Mouse (Mus musculus) adrenal gland, postnatal 25 days (tissue): ENCODE results near the gene Hoxd10. TPM values are rescaled to one million over a fixed set of nuclear protein-coding genes. Genes with fewer than 3 reads are reported as not detected.

Source experiments
- DNase-seq: peaks from one replicate; pipeline ENCODE4 v3.0.0; 2021; ENCODE audit warnings: mixed read lengths
- total RNA-seq: library from RNA; stranded (reverse); gene quantifications from 2 replicates; pipeline ENCODE4 v1.2.3, GENCODE M21; 2021

The Hoxd10 gene
- total RNA-seq, 1 experiment from 2014 or later: not detected

DNA sequence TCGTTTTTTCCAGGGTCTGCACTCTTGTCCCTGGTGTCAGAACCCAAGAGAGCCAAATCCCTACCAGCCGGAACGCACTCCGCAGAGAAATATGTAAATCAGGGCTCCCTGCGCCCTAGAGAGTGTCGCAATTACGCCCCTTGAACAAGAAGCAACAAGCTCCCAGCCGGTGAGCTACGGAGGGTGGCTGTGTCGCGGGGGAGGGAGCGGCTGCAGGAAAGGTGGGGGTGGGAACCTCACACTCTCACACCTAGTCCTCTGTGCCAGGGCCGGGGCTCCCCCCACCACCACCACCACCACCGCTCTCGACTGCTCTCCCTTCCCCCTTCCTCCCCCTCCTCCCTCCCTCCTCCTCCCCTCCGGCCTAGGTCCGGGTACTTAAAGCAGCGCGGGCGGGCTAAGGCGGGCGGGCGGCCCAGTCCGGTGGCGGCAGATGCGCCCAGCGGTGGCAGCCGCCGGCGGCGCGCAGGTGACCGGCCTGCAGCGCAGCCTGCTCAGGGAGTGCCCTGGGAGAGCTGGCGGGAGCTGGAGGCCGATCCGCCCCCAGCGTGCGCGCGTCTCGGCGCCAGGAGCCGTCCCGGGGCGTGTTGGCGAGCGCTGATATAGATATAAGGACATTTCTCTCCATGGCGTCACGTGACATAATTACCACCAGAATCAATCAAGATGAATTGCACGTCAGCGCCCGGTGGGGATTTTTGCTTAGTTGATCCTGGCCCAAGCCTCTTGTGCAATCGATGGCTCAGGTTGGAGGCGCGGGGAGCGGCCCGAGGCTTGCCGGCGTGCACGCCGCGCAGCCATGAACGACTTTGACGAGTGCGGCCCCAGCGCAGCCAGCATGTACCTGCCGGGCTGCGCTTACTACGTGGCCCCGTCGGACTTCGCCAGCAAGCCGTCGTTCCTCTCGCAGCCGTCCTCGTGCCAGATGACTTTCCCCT, 9.9 kb upstream of the Hoxd10 start:
- DNase-seq: no peak

GRCm38 (mm10) chr2:74682796-74683195, 8.9 kb upstream of the Hoxd10 start:
- DNase-seq: no peak

DNA sequence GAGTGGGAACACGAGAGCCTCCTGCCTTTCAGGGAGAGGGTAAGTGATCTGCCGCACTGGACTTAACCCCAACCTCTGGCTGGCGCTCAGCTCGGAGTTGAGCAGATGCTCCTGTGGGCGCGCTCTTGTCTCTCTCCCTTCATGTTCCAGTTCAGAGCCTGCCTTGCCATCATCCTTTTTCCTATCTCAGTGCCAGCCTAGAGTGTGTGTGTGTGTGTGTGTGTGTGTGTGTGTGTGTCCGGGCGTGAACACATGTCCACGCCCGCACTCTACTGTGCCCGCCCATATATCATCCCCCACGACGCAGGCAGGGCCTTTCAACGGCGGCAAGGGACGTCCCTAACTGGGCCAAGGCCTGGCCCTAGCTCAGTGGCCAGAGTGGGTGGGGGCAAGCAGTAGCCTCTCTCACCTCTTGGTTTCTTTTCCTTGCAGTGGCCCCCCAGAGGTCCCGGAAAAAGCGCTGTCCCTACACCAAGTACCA, 8.2 kb upstream of the Hoxd10 start:
- no peak for DNase-seq

- no peak for DNase-seq
These were observed 7.6 kb upstream of the Hoxd10 start for GRCm38 (mm10) chr2:74684106-74684505.

DNA sequence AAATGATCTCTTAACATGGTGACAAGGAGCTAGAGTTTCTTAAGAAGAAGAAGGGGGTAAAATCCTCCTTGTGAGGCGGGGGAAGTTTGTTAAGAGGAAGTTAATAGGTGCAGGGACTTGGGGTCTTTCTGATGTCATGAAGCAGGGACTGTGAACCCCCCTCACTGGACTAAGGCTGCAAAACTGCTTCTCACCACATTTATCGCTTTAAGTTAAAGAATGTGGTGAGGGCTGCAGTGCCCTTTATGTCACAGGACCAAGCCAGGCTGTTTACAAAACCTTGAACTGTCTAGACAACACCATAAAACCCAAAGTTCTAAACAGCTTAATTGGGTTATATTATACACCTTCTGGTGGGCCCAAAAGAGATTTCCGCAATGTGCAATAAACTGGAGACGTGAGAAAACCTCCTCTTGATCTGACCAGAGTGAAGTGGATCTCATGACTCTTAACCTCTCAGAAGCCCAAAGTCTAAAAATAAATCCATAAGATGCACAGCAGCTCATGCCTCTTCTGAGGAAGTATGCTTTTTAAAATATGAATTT, 6.6 kb upstream of the Hoxd10 start:
- no peak for DNase-seq

DNA sequence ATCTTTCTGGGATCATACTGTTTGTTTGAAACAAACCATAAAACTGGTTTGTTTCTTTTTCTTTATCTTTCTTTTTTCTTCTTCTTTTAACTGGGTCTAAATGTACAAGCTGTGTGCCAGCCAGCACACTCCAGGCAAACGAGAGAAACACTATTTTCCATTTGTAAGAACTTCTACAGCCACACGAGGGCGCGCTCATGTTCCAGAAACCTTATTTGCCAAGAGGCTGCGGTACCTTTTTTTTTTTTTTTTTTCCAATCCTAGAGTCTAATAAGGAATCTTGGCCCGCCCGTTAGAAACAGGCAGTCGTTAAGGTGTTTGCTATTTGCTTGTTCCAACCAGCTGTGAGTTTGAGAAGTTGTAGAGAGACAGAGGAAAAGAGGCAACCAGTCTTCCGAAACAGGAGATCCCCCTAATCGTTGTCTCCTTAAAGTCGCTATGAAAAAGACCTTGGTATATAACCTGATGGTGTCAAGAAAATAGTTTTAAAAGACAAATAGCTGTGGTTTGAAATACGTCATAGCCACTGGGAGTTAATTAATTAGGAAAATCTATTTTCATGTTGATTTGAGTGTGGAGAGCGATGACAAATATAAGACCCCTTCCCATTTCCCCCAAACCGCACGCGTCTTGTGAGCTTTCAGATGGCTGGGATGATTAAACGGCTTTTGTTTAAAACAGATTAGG, 5.3 kb upstream of the Hoxd10 start:
- peak; percentile 69 for DNase-seq

- no peak for DNase-seq
These were observed 4.6 kb upstream of the Hoxd10 start for GRCm38 (mm10) chr2:74686988-74687697.

DNA sequence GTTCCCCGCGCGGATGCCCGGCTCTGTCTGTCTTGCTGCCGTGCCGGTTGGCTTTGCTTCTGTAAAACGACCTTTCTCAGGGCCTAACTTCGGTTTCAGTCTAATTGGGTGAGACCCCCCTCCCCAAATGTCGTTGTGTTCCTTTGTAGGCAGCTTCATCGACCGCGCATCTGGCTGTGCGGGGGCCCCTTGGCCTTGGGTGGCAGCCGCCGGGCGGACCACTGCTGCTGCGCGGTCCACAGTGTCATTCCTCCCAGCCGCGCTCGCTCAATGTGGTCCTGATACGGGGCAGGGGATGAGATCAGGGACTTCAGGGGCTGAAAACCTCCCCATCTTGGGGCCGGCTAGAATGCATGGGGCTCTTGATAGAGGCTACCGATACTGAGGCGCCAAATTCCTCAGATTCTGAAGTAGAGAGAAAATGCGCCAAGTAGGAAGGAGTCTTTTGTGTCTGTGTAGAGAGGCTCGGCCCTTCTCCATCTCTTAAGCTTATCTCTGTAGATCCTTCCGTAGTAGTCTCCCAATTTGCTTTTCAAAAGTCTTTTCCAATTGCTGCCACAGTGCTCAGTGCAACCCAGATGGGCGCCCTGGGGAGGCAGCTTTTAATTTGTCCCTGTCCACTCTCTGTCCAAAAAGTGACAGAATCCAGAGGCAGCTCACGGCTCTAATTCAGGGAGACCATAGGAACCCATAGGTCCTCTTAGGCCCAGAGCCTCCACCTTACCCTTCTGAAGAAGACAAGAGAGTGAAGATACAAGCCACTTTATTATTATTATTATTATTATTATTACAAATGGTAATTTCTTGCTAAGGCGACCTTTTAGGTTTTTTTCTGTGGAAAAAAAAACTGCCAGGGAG, 3.8 kb upstream of the Hoxd10 start:
- no peak for DNase-seq

DNA sequence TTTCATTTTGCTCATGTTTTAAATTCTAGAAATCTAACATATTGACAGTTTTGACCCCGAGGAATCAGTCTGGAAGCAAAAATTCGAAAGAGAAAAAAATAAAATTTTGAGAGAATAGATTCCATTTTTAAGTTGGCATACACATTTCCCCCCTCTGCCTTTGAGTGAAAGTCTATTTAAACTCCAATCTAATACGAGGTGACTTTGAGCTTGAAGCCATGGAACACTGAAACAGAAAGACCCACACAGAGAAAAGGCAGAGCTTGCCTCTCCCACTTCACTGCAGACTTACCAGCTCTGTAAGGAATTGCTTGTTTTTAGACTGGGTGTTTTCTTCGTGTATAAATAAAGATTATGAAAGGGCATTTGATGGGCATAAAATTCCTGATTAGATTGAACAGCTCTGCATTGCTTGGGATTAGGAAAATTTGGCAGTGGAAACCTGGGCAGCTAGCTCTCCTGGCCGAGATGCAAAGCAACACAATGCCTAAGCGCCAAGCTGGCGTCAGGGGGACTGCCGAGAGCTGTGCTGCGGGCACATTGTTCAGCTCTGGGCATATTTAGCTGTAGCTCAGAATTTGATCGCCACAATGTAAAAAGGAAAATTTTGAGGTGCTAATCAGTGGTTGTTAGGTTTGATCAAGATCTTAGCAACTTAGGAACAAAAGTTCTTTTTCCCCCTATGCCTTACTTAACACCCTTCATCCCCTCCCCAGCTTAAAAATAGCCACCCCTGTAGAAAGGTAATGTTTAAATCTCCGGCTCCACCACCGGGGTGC, 2.7 kb upstream of the Hoxd10 start:
- no peak for DNase-seq

- no peak for DNase-seq
These were observed 2.0 kb upstream of the Hoxd10 start for GRCm38 (mm10) chr2:74689574-74690337.

DNA sequence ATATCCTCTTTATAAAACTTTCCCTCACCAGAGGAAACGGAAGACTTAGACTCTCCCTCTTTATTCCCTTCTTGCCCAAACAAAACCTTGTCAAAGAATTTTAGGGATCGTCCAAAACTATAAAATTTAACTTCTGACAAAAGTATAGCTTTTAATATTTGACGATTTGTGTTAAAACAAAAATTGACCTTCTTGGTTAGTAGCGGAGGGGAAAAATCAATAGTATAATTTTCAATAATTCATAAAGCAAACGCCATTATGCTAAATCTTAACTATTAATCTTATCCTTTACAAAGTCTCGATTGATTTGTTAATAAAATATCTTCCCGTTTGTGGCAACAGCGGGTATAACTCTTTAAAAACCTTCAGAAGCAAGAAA, 1.4 kb upstream of the Hoxd10 start:
- DNase-seq: no peak

GRCm38 (mm10) chr2:74691995-74692807, 477 bp downstream of the Hoxd10 start:
- DNase-seq: no peak

DNA sequence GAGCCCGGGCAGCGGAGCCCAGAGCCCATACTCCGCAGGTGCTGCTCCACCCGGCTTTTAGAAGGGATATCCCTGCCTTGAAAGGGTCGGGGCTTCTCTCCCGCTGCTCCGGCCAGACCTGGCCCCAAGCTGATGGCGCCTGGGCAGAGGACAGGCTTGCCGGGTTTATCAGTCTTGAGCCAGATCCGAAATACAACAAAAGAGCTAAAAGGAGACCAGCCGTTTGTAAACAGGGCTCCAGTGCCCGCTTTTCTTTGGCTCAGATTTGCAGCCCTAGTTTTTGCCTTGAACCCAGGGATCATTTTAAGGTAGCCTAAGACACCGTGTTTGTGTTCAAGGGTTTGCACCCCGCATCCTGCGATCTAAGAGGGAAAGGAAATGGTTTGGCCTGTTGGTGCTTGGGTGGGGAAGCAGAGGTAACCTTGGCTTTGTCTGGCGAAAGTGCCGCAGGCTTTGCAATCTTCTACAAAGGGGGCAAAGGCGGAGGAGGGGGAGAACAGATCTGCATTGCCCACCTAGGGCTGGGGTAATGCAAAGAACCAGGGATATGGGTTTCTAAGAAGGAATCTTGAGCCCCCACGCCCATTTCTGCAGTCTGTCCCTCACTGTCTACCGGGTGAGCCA, 1.2 kb downstream of the Hoxd10 start:
- DNase-seq: no peak

DNA sequence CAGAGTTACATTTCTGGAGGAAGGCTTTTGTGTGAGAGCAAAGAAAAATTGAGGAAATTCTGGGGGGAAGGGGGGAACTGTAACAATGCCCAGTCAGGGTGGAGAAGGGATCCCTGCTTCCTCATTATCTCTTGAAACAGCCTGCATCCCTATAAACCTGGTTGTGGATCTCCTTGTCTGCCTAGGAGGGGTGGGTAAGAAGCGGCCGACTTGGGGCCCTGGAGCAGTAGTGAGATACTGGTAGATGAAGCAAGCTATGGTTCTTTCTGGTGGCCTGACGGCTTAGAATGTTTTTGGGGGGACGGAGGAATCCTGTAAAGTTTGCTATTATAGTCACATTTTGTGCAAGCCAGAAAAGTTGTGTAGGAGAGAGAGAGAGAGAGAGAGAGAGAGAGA, 1.7 kb downstream of the Hoxd10 start:
- no peak for DNase-seq

GRCm38 (mm10) chr2:74694066-74694465, 2.3 kb downstream of the Hoxd10 start:
- DNase-seq: no peak

DNA sequence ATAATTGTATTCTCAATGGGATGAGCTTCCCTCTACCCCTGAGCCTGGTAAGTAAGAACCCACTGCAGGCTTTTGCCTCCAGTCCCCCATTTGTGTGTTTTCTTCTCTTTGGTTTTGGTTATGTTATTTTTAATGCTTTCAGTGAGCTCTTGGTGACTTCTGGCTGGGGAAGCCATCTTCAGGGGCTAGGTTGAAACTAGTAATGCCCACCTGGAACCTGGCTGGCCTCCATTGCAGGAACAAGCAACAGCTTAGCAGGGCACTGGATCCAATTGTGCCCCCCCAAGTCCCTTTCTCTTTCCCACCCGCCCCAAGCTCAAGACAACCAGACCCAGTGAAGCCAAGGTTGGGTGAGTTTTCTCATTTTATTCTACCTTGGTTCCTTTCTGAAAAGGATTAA, 3.7 kb downstream of the Hoxd10 start:
- DNase-seq: no peak

DNA sequence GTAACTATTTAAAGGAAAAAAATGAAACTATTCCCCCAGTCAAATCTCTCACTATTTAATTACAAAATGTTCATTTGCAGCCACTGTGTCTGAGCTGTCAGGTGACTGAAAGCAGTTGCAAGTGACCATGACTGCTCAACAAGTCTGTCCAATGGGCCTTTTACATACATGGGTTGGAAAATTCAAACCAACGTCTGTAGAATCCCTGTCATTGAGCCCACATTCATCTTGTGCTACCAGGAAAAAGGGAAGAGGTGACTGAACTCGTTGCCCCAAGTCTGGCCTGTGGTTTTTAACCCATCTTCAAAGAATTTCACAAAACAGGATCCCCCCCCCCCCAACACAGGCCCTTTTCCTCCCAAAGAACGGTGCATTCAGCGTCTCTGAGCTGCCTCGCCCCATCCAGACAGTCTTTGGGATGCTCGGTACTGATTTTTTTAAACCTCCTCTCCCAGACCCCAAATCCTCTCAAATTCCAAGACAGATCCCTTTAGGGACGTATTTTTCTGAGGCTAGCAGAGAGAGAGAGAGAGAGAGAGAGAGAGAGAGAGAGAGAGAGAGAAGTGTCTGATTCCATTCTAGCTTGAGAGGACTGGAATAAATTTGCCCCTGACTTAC, 4.2 kb downstream of the Hoxd10 start:
- DNase-seq: no peak
